Mouse (Mus musculus) adrenal gland, adult 2 months (tissue): ENCODE results near the gene Slc36a3. TPM values are rescaled to one million over a fixed set of nuclear protein-coding genes. Genes with fewer than 3 reads are reported as not detected.

ENCODE experiments used
- polyA plus RNA-seq: library from polyadenylated mRNA; depleted of rRNA; stranded (reverse); fragments of >200 nt; gene quantifications from 2 replicates; pipeline ENCODE4 v1.2.3, GENCODE M21; 2012; rRNA removed
- total RNA-seq, 2 experiments: library from RNA; stranded (reverse); gene quantifications; 2 replicates each; pipeline ENCODE4 v1.2.3; 2021

Gene Slc36a3
- total and polyA plus RNA-seq, 3 experiments = 0.16 TPM; not detected in 2

Other genes starting within 250 kb of the Slc36a3 start
- 100 to 1,000 TPM; 580 to 729 TPM for gene Gpx3, start 249.3 kb downstream of the Slc36a3 start, total RNA-seq
- gene Gpx3, start 249.3 kb downstream of the Slc36a3 start, polyA plus RNA-seq = 256 and 331 TPM in 2 replicates
- 10 to 100 TPM; 82.2 to 88.8 TPM for gene Tnip1, start 188.8 kb downstream of the Slc36a3 start, total RNA-seq
- 59.0 and 63.6 TPM in 2 replicates for gene Tnip1, start 188.8 kb downstream of the Slc36a3 start, polyA plus RNA-seq
- gene Anxa6, start 118.3 kb downstream of the Slc36a3 start, total RNA-seq = 100 to 1,000 TPM; 116 to 185 TPM
- 54.6 and 58.7 TPM in 2 replicates for gene Anxa6, start 118.3 kb downstream of the Slc36a3 start, polyA plus RNA-seq
- gene Ccdc69, start 73.6 kb downstream of the Slc36a3 start, total RNA-seq = 10 to 100 TPM in 1 of 2 experiments, 1 to 10 TPM in 1; 9.5 to 14.8 TPM
- gene Ccdc69, start 73.6 kb downstream of the Slc36a3 start, polyA plus RNA-seq = 1.9 and 2.1 TPM in 2 replicates
- 100 to 1,000 TPM; 232 to 283 TPM for gene Gm2a, start 53.6 kb downstream of the Slc36a3 start, total RNA-seq
- 146 and 187 TPM in 2 replicates for gene Gm2a, start 53.6 kb downstream of the Slc36a3 start, polyA plus RNA-seq
- gene Slc36a2, start 33.4 kb upstream of the Slc36a3 start, total RNA-seq = 100 to 1,000 TPM in 1 of 2 experiments, 10 to 100 TPM in 1; 93.6 to 146 TPM
- 144 and 233 TPM in 2 replicates for gene Slc36a2, start 33.4 kb upstream of the Slc36a3 start, polyA plus RNA-seq
- gene Slc36a1, start 52.6 kb upstream of the Slc36a3 start, total RNA-seq = 10 to 100 TPM; 15.9 to 18.7 TPM
- gene Slc36a1, start 52.6 kb upstream of the Slc36a3 start, polyA plus RNA-seq = 16.4 and 21.5 TPM in 2 replicates
- under 1 TPM; 0.10 to 0.14 TPM for gene Fat2, start 184.9 kb upstream of the Slc36a3 start, total RNA-seq
- 0.01 TPM in 1 of 2 replicates, not detected in the other for gene Fat2, start 184.9 kb upstream of the Slc36a3 start, polyA plus RNA-seq